Mouse (Mus musculus): ENCODE results near the gene Atp8a1. TPM values are rescaled to one million over a fixed set of nuclear protein-coding genes. Genes with fewer than 3 reads are reported as not detected.

Gene Atp8a1
- polyA plus RNA-seq, 1 experiment = 27.8 TPM

DNA sequence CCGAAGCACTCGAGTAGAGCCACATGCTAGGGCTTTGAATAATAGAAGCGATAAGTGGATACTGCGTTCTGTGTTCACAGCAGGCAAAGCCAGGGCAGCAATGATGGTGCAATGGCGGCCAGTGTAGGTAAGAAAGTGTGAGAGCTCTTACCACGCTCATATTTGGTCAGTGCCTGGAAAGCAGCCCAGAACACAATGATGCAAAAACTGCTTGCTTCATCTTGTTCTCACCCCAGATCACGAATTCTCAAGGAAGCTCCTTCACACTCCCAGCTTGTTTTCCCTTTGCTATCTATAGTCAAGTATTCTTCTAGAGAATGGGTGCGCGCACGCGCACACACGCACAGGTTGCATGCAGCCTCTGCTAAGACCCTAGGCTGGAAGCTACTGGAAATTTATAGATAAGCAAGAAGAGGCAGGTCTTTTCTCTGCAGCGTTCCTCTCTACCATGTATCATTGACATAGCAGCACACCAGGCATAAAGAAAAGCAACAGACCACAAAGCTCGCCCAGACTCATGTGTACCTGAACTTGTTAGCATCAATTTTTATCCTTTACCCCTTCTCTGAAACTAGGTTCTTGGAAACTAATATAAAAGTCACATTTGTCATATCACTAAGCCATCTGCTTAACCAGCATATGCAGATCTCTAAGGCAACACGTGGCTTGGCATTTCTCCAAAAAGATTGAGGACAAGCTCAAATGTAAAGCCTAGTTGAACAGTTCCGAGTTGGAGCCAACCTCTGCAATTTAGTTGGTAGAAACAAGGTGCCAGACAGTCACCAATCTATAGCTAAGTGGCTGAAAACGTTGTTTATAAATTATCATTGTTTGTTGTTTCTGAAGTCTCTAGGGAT is 44.8 kb downstream of the Atp8a1 start:
- Histone ChIP-seq H3K27ac (ENCODE audit: control insufficient read depth, insufficient read depth, low read length) (no peak overlapping the region), H3K4me3 (ENCODE audit: control insufficient read depth, insufficient read depth, low read length) (no peak overlapping the region), H3K36me3 (ENCODE audit: control insufficient read depth, insufficient read depth, low read length) (no peaks in the 10 kb centered on the region), H3K27me3 (ENCODE audit: control insufficient read depth, insufficient read depth, low read length) (no peaks in the 10 kb centered on the region), H3K4me1 (replicated peaks; ENCODE audit: control insufficient read depth, insufficient read depth, low read length) (no peaks in the 10 kb centered on the region)
- no peak for DNase-seq
- TF ChIP-seq CTCF (IDR thresholded peaks at IDR 0.05; ENCODE audit: borderline replicate concordance, control insufficient read depth, extremely low read depth, insufficient read depth, low read length, poor library complexity) (no peak), POLR2A (IDR thresholded peaks at IDR 0.05; ENCODE audit: control insufficient read depth, extremely low read depth, insufficient read depth, low read length, poor library complexity) (no peak)
- WGBS = 74% methylated on average over 17 of the region's 17 CpGs

DNA sequence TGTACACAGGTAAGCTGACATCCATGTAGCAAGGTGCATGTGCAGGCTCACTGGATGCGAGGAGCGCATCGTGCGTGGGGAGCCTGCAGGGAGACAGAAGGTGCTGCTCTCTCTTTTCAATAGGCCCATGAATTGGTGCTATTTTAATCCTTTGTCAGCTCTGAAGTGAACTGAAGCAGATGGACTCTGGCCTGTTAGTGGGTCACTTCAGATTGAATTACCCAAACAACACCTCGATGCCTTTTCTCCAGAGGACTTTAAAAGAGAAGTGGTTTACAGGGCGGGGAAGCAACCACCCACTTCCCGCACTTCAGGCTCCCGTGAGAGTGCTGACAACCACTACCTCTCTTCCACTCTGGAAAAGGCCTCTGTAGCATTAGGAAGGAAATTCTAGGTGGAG is 46.4 kb downstream of the Atp8a1 start:
- Histone ChIP-seq H3K36me3 (ENCODE audit: control insufficient read depth, insufficient read depth, low read length) (no peaks in the 10 kb centered on the region), H3K27me3 (ENCODE audit: control insufficient read depth, insufficient read depth, low read length) (no peaks in the 10 kb centered on the region), H3K27ac (ENCODE audit: control insufficient read depth, insufficient read depth, low read length) (no peak overlapping the region), H3K4me1 (replicated peaks; ENCODE audit: control insufficient read depth, insufficient read depth, low read length) (no peaks in the 10 kb centered on the region), H3K4me3 (ENCODE audit: control insufficient read depth, insufficient read depth, low read length) (no peak overlapping the region)
- TF ChIP-seq CTCF (IDR thresholded peaks at IDR 0.05; ENCODE audit: borderline replicate concordance, control insufficient read depth, extremely low read depth, insufficient read depth, low read length, poor library complexity) = no peak
- DNase-seq = no peak
- 82% methylated on average over 8 of the region's 8 CpGs for WGBS

DNA sequence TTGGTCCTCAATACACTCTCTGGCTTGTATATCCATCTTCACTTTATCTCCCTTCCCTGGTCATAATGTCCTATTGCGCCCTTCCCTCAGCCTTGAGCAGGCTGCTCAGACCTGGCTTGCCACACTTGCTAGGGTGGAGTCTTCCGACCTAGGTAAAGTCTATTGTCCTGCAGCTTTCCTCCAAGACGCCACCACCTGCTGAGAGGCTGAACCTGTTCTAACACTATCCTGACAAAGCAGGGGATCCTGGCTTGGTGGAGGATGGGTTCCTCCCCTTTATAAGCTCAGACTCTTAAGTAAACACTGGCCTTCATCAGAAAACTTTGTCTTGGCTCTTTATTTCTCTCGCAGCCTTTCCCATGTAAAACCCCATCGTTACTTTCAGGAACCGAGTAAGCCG is 47.4 kb downstream of the Atp8a1 start:
- 99% methylated on average over 7 of the region's 7 CpGs for WGBS
- H3K36me3 ChIP-seq (ENCODE audit: control insufficient read depth, insufficient read depth, low read length) = no peaks in the 10 kb centered on the region

DNA sequence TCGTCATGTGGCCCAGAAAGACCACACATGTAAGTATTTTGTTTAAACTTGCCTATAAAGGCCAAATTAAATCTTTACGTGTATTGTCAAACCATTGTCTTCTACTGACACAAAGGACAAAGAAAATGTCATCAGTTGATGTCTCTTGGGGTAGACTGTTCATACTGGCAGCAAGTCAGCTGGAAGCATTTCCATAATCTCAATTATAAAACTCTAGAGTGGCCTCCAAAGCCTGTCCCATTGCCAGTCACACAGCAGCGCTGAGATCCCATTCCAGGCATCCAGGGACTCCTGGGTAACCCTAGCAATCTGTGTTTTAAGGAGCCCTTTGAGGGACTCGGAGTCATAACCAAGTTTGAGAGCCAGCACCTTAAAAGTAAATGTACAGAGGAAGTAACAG is 48.9 kb downstream of the Atp8a1 start:
- TF ChIP-seq CTCF (IDR thresholded peaks at IDR 0.05; ENCODE audit: borderline replicate concordance, control insufficient read depth, extremely low read depth, insufficient read depth, low read length, poor library complexity) = no peak
- TF ChIP-seq POLR2A (IDR thresholded peaks at IDR 0.05; ENCODE audit: control insufficient read depth, extremely low read depth, insufficient read depth, low read length, poor library complexity) = no peak
- H3K4me3 ChIP-seq (ENCODE audit: control insufficient read depth, insufficient read depth, low read length) = no peak overlapping the region
- no peaks in the 10 kb centered on the region for H3K27me3 ChIP-seq (ENCODE audit: control insufficient read depth, insufficient read depth, low read length)
- no peaks in the 10 kb centered on the region for H3K36me3 ChIP-seq (ENCODE audit: control insufficient read depth, insufficient read depth, low read length)
- DNase-seq = no peak
- no peak overlapping the region for H3K27ac ChIP-seq (ENCODE audit: control insufficient read depth, insufficient read depth, low read length)
- no peaks in the 10 kb centered on the region for H3K4me1 ChIP-seq (replicated peaks; ENCODE audit: control insufficient read depth, insufficient read depth, low read length)
- 91% methylated on average over 4 of the region's 4 CpGs for WGBS

More for the DNA sequence above, 47.4 kb downstream of the Atp8a1 start:
- TF ChIP-seq CTCF (IDR thresholded peaks at IDR 0.05; ENCODE audit: borderline replicate concordance, control insufficient read depth, extremely low read depth, insufficient read depth, low read length, poor library complexity) (no peak), POLR2A (IDR thresholded peaks at IDR 0.05; ENCODE audit: control insufficient read depth, extremely low read depth, insufficient read depth, low read length, poor library complexity) (no peak)
- H3K4me3 ChIP-seq (ENCODE audit: control insufficient read depth, insufficient read depth, low read length) = no peak overlapping the region
- H3K27me3 ChIP-seq (ENCODE audit: control insufficient read depth, insufficient read depth, low read length) = no peaks in the 10 kb centered on the region
- DNase-seq = no peak
- no peaks in the 10 kb centered on the region for H3K4me1 ChIP-seq (replicated peaks; ENCODE audit: control insufficient read depth, insufficient read depth, low read length)
- H3K27ac ChIP-seq (ENCODE audit: control insufficient read depth, insufficient read depth, low read length) = no peak overlapping the region

DNA sequence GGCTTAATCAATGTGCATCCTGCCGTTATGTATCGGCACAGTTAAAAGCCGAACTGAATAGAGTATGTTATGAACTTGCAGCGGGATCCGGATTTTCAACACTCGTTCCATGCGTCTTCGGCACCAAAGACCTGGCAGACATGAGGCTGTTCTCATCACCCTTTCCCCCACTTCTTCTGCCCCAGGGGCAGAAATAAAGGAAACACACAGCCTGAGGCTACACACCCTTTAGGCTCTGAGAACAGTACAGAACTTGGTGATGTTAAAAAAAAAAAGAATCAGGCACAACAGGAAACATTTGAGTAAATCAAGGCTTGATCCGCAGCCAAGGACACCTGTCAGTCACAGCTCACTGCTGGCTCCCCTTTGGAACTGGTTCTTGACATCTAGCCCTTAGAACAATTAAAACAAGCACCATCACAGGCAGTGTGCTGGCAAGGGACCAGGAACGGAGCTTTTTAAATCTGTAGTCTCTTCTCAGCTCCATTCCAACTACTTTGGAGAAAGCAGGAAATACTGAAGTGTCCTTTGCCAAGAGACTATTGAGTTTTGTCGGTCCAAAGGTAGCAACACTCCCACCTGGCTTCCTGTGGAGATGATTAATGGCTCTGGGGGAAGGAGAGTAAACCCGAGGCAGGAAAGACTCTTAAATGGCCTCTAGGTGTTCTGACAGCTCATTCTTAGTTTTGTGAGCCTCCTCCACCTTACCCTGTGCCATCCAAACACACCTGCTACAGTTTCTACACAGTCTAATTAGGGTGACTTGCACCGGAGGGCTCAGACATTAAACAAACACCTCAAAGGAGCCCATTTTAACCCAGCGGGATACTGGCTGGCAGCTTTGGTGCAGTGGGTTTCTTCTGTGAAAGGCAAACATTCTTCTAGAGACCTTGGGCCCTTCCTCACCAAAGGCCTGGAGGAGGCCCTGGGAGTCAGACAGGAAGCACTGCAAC is 50.0 kb downstream of the Atp8a1 start:
- WGBS = 77% methylated on average over 14 of the region's 14 CpGs
- Histone ChIP-seq H3K27me3 (ENCODE audit: control insufficient read depth, insufficient read depth, low read length) (no peaks in the 10 kb centered on the region), H3K4me1 (replicated peaks; ENCODE audit: control insufficient read depth, insufficient read depth, low read length) (no peaks in the 10 kb centered on the region), H3K4me3 (ENCODE audit: control insufficient read depth, insufficient read depth, low read length) (no peak overlapping the region), H3K27ac (ENCODE audit: control insufficient read depth, insufficient read depth, low read length) (no peak overlapping the region), H3K36me3 (ENCODE audit: control insufficient read depth, insufficient read depth, low read length) (no peaks in the 10 kb centered on the region)
- DNase-seq = no peak
- no peak for TF ChIP-seq POLR2A (IDR thresholded peaks at IDR 0.05; ENCODE audit: control insufficient read depth, extremely low read depth, insufficient read depth, low read length, poor library complexity)
- TF ChIP-seq CTCF (IDR thresholded peaks at IDR 0.05; ENCODE audit: borderline replicate concordance, control insufficient read depth, extremely low read depth, insufficient read depth, low read length, poor library complexity) = no peak

DNA sequence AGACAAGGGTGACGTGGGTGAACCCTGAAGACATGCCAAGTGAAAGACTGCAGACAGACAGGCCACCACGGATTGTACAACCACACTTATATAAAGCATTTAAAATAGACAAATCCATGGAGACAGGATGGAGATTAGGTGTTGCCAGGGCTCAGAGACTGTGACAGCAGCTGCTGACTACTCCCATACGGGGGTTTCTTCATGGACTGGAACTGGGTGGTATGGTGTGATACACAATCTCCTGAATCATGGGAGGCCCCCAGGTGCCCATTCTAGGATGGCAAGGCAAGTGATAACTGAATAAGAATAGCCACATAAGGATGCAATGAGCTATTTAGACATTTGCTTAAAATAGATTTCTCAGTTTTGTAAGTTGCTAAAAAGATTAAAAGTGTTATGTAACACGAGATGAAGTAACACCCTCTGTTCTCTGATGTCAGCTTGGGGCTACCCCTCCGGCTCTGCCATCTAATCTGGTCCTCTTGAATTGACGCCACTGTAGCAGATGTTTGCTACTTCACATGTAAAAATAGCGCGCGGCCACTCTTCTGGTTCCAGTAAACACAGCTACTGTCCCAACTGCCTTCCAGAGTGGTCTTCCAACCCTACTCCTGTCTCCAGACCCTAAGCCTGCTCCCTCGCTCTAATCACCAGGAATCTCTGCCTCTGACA is 53.0 kb downstream of the Atp8a1 start:
- 95% methylated on average over 10 of the region's 10 CpGs for WGBS
- no peak for DNase-seq

More for the DNA sequence above, 53.0 kb downstream of the Atp8a1 start:
- Histone ChIP-seq H3K27ac (ENCODE audit: control insufficient read depth, insufficient read depth, low read length) (no peak overlapping the region), H3K36me3 (ENCODE audit: control insufficient read depth, insufficient read depth, low read length) (no peaks in the 10 kb centered on the region), H3K27me3 (ENCODE audit: control insufficient read depth, insufficient read depth, low read length) (no peaks in the 10 kb centered on the region), H3K4me1 (replicated peaks; ENCODE audit: control insufficient read depth, insufficient read depth, low read length) (no peaks in the 10 kb centered on the region), H3K4me3 (ENCODE audit: control insufficient read depth, insufficient read depth, low read length) (no peak overlapping the region)
- TF ChIP-seq POLR2A (IDR thresholded peaks at IDR 0.05; ENCODE audit: control insufficient read depth, extremely low read depth, insufficient read depth, low read length, poor library complexity) = no peak
- TF ChIP-seq CTCF (IDR thresholded peaks at IDR 0.05; ENCODE audit: borderline replicate concordance, control insufficient read depth, extremely low read depth, insufficient read depth, low read length, poor library complexity) = no peak

Data from thymus, adult 2 months (tissue).